Mouse (Mus musculus) layer of hippocampus, postnatal 36 days (tissue): ENCODE results near the gene Tnfaip2. TPM values are rescaled to one million over a fixed set of nuclear protein-coding genes. Genes with fewer than 3 reads are reported as not detected.

Experiments
- DNase-seq, 2 experiments: peaks; one replicate each; pipeline ENCODE4 v3.0.0; 2022
- total RNA-seq, 2 experiments: library from RNA; stranded (reverse); gene quantifications; 2 replicates each; pipeline ENCODE4 v1.2.3; 2021

The Tnfaip2 gene
- total RNA-seq, 2 experiments from 2014 or later = 0.40 to 1.0 TPM

DNA sequence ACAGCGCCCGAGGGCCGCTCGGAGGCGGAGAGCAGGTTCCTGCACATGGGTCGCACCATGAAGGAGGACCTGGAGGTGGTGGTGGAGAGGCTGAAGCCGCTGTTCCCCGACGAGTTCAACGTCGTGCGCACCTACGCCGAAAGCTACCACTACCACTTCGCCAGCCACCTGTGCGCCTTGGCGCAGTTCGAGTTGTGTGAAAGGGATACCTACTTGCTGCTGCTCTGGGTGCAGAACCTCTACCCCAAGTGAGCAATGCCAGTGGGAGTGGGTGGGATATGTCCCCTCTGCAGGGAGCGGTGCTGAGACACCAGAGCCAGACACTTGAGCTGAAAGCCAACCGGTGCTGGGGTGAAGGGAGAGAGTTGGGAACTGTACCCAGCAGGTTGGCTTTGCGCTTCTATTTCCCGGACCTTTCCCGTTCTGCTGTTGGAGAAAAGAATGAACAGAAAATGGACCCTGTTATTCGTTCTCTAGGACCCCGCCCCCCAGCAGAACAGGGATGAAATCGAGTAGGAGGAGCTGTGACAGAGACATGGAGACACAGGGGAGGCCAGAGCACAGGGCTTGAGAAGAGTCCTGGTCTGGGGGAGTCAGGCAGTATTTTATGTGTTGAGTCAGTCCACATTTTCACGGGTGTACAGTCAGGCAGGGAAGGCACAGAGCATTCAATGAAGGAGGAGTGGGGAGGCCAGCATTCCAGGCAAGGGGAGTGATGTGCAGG, 3.8 kb downstream of the Tnfaip2 start:
- no peak for DNase-seq

DNA sequence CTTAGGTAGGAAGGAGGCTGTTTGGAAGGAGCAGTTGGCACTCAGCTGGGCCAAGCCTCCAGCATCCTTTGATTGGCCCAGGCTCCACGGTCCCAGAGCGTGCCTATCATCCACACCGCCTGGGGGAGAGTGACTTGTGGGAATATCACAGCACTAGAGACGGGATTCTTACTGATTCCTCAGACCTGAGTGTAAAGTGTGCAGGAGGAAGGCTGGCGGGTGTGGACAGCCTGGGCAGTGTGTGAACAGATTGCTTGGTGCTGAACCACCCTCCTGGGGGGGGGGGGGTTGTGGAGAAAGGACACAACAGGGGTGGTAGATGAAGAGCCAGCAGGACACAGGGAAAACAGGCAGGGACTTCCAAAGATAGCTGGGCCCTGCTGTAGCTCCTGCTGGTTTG, 4.5 kb downstream of the Tnfaip2 start:
- no peak for DNase-seq

DNA sequence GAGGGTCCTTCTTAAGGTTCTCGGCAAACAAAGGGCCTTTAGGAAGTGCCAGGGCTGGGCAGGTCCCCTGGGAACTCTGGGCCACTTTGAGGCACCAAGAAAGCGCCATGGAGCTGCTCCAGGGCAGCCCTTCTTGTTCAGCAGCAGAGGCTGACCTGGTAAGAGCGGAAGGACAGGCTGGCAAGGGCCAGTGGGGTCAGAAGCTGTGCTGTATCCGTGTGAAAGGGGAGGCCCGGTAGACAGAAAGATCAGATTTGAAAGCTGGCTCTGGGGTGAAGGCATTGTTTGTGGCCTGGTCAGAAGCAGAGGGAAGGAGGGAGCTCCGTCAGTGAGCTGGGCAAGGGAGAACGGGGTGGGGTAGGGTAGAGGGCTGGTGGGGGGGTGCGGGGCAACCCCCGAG, 5.1 kb downstream of the Tnfaip2 start:
- no peak for DNase-seq

DNA sequence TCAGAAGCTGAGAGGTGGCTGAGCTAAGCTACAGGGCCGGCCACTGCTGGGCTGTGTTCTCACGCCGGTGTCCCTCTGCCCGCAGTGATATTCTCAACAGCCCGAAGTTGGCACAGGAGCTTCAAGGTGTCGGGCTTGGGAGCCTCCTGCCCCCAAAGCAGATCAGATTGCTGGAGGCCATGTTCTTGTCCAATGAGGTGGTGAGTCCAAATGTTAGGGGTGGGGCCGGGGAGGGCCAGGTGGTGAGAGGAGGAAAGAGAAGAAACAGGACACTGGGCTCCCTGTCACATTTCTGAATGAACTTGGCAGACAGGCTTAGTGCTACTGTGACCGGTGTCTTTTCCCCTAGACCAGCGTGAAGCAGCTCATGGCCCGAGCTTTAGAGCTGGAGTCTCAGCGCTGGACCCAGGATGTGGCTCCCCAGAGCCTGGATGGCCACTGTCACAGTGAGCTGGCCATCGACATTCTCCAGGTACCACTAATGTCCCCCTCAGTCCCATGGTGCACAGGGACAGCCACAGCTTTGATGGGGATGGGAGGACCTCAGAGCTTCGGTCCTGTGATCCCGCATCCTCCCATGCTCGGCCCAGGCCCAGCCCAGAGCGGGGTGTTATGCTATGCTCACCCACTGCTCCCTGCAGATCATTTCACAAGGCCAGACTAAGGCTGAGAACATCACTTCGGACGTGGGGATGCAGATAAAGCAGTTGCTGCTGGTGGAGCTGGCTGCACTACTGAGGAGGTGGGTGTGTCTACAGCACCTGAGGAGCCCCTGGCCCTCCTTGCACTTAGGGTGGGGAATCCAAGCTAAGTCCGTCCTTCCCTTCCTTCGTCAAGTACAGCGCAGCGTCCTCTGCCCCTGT, 5.9 kb downstream of the Tnfaip2 start:
- no peak for DNase-seq

DNA sequence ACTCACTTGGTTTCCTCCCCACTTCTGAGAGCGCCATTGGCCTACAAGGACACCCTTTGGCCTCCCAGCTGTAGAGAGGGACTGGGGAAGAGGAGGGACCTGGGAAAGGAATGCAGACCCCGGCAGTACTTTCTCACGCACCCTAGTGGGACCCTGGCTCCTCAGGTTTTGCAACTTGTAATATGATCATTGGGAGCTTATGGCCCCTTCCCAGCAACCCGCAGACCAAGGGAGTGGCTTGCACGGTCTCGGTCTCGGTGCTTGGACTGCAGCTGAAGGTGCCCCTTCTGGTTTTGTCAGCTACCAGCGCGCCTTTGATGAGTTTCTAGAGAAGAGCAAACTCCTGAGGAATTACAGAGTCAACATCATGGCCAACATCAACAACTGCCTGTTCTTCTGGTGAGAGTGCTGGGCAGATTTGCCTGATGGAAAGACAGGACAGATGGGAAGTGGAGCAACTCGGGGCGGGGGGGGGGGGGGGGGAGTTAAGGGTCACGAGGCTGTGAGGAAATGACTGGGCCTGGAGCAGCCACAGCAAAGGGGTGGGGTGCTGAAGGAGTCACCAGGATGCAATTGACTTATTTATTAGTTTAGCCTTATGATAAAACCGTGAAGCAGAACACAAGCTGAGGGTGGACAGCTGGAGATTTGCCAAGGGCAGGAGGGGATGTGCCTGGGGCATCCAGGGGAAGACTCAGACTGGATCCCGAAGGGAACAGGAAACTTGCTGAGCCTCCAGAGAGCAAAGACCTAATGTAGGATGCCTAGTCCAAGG, 6.8 kb downstream of the Tnfaip2 start:
- no peak for DNase-seq

DNA sequence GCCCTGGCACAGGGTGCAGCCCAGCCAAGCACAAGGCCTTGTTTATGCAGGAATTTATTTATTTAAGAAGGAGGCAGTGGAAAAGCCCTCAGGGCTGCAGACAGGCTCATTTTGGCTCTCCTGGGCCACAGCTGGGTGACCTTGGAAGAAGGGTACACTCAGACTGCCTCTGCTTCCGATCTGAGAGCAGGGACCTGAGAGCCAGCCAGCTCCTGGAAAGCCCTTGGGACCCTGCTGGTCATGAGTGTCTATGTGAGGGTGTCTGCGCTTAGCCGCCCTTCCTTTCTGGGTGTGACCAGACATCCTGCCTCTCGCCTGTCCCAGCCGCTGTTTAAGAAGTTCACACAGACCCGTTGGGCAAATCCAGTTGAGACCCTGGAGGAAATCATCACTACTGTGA, 8.1 kb downstream of the Tnfaip2 start:
- no peak for DNase-seq

DNA sequence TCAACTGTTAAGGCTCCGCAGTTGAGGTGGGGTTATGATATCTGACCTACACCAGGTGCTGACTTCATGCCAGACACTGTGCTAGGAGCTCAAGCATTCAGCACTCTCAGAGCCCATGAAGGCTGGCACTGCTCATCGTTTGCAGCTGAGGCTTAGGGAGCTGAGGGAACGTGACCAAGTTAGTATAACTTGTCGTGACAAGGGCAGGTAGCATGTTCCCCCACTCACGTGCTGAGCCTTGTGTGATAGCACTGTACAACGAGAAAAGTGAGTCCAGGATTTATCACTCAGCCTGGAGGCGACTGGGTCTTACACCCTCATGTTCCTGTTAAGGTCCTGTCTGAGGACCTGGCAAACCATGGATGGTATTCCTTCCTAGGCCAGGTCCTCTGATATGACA, 9.3 kb downstream of the Tnfaip2 start:
- DNase-seq = no peak

DNA sequence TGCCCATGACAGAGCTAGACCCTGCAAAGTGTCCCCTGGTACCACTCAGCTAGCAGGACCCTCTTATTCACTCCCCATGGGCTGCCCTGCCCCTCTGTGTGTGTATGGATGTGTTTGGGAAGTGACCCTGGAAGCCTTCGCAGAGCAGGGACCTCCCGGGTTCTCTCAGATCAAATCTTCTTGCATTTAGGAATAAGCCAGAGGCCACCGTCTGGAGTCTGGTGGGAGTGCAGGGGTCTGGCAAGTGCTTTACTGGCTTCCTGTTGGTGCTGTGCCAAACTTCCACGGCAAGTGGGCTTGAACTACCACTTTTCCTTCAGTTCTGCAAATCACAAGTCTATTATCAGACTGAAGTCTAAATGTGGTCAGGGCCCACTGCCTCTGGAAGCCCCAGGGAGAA, 11.8 kb downstream of the Tnfaip2 start:
- DNase-seq = no peak

DNA sequence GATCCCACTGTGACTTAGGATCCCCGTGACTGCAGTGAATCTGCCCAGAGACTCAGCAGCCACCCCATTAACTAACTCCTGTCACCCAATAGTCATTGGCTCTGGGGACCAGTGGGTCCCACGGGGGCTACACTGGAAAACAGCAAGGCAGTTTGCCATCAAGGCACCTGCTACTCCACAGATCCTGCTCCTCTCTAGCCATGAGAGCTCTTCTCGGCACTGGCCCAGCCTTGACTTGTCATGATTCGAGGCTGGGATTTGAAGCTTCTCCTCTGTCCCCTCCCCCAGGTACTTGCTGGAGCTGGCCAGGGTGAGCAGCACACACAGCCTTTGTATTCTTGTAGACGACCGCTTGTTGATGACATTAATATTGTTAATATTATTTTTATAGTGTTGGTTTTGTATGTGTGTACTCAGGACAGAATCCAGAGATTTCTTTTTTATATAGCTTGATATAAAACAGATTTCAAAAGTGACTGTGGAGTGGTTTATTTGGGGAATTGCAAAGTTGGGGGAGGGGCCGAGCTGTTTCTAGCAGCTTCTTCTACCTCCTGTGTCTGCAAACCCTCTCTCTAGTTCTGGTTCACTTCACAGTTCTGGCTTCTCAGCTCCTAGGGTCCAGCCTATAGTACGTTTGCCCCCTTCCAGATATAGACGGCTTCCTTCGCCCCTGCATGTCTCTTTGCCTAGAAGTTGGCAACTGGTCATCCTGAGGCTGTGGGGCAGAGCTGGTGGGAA, 12.4 kb downstream of the Tnfaip2 start:
- DNase-seq = no peak

DNA sequence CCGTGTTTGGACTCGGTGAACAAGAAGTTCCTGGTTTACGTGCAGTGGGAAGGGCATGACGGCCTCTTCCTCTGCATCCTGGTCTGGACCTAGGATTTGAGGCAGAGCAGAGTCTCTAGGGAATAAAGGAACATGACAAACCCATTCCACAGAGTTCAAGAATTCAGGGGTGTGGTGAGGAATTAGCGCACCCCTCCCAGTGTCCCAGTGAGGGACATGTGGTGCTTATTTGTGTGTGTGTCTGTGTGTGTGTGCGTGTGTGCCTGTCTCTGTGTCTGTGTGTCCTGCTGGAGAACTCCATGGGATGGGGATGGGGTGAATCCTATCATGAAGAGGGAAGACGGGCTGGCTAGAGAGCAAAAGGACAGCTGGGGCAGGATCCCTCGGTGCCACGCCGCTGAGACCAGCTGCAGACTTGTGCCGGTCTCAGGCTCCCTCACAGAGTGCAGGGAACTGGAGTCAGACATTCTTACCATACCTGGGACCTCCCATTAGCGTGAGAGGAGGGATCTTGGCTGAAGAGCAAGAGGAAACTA, 13.1 kb downstream of the Tnfaip2 start:
- no peak for DNase-seq

DNA sequence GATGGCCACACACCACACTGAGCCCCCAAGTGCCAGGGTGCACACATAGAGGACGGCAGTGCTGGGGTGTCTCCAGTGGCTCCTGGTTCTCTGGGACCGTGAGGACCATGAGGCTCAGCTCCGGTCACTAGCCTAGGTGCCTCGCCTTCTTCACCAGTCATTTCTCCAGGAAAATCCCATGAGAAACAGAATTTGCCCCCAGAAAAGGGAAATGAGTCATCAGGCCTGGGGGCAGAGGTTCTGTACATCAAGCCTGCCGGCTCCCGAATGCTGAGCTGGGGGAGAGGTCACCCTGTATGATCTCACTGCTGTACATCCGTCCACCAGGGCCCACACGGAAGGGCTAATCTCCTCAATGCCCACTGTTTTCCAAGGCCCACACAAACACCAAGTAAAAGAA, 13.6 kb downstream of the Tnfaip2 start:
- no peak for DNase-seq

DNA sequence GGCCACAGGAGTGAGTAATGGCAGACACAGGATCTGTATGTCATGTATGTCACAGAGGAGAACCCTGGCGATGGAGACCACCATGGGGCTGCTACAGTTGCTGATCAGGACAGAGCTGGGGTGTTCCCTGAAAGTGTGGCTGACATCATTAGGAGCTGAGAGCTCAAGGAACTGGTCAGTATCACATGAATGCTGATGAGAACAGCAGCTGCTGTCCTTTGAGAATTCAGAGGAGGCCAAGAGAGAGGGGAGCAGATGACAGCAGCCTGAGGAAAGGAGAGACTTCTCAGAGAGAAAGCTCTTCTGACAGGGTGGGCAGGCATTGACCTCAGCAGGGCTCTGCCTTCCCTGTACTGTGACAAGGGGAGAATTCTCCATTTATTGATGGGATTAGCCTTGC, 15.5 kb downstream of the Tnfaip2 start:
- no peak for DNase-seq

DNA sequence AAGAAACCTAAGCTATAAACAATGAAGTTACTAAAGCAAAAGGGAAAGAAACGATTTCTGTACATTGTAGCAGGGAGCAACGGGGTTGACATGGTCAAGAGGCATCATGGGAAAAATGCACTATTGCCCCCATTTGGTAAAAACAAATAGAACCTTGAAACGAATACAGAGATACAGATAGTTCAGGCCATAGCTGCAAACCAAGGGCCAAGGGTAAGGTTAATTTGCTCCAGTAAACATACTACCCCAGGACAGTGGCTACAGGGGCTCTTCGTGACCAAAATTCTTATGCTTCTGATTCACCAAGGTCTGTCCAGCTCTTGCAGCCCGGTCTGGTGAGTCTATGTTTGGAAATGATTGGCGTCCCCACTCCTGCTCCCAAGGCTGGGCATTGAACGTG, 21.3 kb downstream of the Tnfaip2 start:
- DNase-seq = no peak

DNA sequence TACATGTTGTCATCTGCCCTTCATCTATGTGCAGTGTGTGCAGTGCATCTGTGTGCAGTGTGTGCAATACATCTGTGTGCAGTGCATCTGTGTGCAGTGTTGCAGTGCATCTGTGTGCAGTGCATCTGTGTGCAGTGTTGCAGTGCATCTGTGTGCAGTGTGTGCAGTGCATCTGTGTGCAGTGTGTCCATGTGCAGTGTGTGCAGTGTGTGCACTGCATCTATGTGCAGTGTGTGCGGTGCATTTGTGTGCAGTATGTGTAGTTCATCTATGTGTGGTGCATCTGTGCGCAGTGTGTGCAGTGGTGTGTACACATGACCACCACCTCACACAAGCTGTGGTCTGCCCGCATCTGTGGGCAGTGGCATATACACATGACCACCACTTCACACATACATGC, 24.1 kb downstream of the Tnfaip2 start:
- DNase-seq = no peak

DNA sequence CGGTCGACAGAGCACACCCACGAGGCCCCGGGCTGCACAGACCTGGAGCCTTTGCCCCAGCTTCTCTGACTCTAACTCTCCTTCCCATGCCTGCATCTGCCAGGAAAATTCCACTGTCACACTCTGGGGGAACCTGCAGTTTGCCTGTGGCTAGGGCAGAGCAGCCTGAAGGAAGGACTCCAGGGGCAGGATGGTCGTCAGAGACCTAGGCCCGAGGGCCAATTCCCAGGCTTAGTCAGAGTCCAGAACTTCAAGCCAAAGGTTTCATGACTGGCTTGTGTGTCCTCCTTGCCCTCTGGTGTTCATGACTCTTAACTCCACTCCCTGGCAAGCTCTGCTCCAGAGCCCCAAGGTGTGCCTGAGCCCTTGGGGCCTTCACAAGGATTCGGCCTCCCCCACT, 25.9 kb downstream of the Tnfaip2 start:
- no peak for DNase-seq

DNA sequence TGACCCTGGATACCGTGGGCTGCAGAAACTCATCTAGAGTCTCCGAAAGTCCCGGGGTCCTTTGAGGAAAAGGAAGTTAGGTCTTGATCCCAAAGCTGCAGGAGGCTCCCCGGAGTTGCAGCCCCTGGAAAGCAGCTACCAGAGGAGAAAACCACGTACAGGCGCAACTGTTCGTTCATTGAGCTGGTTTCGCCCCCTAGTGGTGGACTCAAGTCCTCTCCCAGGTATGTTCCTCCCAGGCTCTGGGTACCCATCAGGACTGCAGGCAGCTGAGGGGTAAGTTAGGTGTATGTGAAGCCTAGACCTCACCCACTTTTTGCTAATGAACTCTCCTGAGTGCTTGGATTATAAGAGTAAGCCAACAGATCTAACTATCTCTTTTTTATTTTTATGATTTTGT, 27.2 kb downstream of the Tnfaip2 start:
- DNase-seq = peak; percentile 47 to 58

DNA sequence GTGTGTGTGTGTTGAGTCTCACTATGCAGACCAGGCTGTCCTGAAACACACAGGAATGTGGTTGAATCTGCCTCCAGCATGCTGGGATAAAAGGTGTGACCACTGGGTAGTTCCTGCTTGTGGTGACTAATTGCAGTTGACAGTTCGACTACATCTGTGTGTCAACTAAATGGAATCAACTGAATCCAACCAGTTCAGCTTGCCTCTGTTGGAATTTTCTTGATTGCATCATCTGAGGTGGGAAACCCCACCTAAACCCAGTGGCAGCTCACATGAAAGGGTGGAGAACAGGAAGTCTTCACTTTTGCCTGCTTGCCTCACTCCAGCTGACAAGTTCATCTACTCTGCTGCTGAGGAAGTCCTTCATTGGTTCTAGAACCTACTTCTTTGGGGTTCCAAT, 28.9 kb downstream of the Tnfaip2 start:
- no peak for DNase-seq

DNA sequence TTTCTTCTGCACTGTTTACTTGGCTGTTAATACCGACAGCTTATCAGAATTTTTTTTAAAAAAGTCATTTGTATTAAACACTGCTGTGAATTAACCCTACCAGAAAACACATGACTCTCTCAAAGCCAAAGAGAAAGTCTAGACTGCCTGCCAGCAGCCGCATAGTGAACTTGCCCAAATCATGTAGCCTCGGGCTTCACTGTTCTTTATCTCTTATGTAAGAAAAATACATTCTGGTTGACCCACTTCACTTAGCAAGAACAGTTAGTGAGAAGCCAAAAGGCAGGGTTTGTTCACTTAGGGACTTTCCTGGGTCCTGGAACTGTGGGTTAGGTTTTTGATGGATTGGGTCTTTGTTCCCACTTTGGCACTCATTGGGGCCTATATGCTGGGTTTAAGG, 29.5 kb downstream of the Tnfaip2 start:
- no peak for DNase-seq

DNA sequence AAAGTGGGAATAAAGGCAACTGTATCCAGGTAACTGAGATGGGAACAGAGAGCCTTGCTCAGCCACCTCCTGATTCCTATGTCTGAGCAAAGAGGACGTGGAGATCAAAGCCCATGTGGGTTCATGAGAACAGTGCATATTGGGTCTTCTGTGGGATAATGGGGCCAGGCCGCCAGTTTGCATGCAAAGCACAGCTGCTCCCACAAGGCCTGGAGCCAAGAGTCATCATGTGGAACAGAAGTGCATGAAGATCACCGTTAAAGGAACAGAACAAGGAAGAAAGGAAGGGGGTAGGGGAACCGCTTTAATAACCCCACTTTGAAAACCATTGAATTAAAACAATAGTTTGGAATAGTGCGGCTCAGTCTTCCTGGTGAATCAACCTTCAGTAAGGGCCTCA, 30.6 kb downstream of the Tnfaip2 start:
- DNase-seq = no peak

DNA sequence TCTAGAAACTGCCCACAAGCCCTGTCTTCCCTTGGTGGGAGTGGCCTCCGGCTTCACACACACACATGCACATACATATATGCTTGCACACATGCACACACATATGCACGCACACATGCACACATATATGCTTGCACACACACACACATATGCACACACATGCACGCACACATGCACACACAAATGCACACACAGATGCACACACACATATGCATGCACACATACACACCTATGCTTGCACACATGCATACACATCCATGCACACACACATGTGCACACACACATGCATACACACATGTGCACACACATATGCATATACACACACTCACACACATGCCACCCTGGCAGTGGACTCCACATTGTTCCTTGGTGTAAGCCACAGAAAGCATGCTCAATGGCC, 32.1 kb downstream of the Tnfaip2 start:
- no peak for DNase-seq

DNA sequence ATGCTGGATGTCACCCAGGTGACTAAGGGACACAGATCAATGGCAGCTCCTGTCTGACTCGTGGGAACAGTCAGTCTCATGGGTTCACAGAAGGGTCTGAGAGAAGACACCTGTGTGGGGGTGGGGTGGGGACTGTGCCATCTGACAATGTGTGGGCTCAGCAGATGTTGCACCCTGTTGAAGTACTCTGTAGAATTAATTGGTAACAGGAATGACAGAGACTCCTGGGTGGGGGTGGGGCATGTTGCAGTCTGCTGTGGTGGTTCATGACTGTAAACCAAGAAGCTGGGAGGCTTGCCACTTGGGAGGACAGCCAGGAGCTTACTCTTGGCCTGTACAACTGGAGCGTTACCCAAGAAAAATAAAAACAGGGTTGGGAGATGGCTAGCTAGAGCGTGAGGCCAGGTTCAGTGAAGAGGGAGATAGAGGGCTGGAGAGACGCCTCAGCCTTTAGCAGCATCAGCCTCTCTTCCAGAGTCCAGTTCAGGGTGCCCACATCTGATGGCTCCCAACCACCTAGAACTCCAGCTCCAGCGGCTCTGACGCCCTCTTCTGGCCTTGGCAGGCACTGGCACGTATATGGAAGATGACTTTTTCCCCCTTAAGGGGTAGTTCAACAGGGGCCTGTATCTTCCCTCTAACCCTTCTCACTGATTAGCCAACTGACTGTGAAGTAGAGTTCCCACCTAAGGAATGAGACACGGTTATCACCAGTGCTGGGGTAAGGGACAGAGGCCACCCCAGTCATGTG, 32.8 kb downstream of the Tnfaip2 start:
- peak; percentile 33 to 44 for DNase-seq

DNA sequence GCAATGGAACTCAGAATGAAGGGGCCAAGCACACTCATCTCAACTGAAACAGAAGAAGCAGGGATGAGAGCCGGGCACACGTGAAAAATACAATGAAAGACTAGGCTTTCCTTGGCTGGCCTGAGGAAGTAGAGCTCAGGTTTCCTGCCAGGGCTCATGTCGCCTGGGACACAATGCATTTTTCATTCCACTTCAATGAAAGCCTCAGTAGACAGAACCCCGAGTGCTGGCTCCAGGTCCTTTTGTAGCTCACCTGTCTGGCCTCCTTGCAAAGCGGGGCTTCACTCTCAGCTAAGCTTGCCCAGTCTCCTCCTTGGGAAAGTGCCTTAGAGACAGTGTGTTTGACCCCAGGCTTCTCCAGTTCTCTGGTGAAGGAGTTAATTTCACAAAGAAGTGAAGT, 36.7 kb downstream of the Tnfaip2 start:
- DNase-seq = no peak
